Mouse (Mus musculus): Measurements from ENCODE around the gene Rexo5. TPM values are rescaled to one million over a fixed set of nuclear protein-coding genes. Genes with fewer than 3 reads are reported as not detected.

The Rexo5 gene
- polyA plus RNA-seq (2012; fragmentation: generic; extraction: Trizol), result 3.3 TPM

GRCm38 (mm10) chr7:119793586-119794250 is at the start of gene Rexo5, which contains the start of gene Eri2:
TSS of gene Rexo5 (plus strand) at chr7:119794006.
TSS of gene Eri2 (minus strand) at chr7:119794058.
- H3K36me3 ChIP-seq (ENCODE audit: control insufficient read depth, insufficient read depth), result peaks cover 10% of the 10 kb centered on the region
- peaks cover 8% of the 10 kb centered on the region for H3K79me2 ChIP-seq (ENCODE audit: control insufficient read depth, insufficient read depth)
- H3K27me3 ChIP-seq (ENCODE audit: control insufficient read depth, insufficient read depth, insufficient read length), result no peaks in the 10 kb centered on the region
- TF ChIP-seq CEBPB (IDR thresholded peaks at IDR 0.05; ENCODE audit: insufficient read depth, poor library complexity, severe bottlenecking) (no peak), POLR2A (IDR thresholded peaks at IDR 0.05; ENCODE audit: insufficient read length, low read depth) (peak; percentile 57), E2F4 (IDR thresholded peaks at IDR 0.05; ENCODE audit: insufficient read depth) (peak; percentile 94)
- peak within 1 kb of the TSS; percentile 96 for H3K4me3 ChIP-seq
- peak within 1 kb of the TSS; percentile 78 for H3K4me2 ChIP-seq (ENCODE audit: low read depth)
- peak within 1 kb of the TSS; percentile 77 for H3ac ChIP-seq (ENCODE audit: control insufficient read depth, insufficient read length)

GRCm38 (mm10) chr7:119744321-119744720 is 49.5 kb upstream of the Rexo5 start:
- Histone ChIP-seq H3K27me3 (ENCODE audit: control insufficient read depth, insufficient read depth, insufficient read length) (no peaks in the 10 kb centered on the region), H3K4me3 (no peak overlapping the region)

GRCm38 (mm10) chr7:119745869-119746268 is 47.9 kb upstream of the Rexo5 start:
- Histone ChIP-seq H3K36me3 (ENCODE audit: control insufficient read depth, insufficient read depth) (no peaks in the 10 kb centered on the region), H3K27me3 (ENCODE audit: control insufficient read depth, insufficient read depth, insufficient read length) (no peaks in the 10 kb centered on the region), H3K79me2 (ENCODE audit: control insufficient read depth, insufficient read depth) (no peaks in the 10 kb centered on the region), H3K4me2 (ENCODE audit: low read depth) (no peak overlapping the region), H3ac (ENCODE audit: control insufficient read depth, insufficient read length) (no peak overlapping the region), H3K4me3 (no peak overlapping the region)
- TF ChIP-seq MAX (IDR thresholded peaks at IDR 0.05; ENCODE audit: low read depth) (no peak), E2F4 (IDR thresholded peaks at IDR 0.05; ENCODE audit: insufficient read depth) (no peak)

More at GRCm38 (mm10) chr7:119744321-119744720, 49.5 kb upstream of the Rexo5 start:
- Histone ChIP-seq H3K36me3 (ENCODE audit: control insufficient read depth, insufficient read depth) (no peaks in the 10 kb centered on the region), H3K4me2 (ENCODE audit: low read depth) (no peak overlapping the region), H3ac (ENCODE audit: control insufficient read depth, insufficient read length) (no peak overlapping the region), H3K79me2 (ENCODE audit: control insufficient read depth, insufficient read depth) (no peaks in the 10 kb centered on the region)
- TF ChIP-seq MYOG (IDR thresholded peaks at IDR 0.05; ENCODE audit: control insufficient read depth in 1 of 3, insufficient read depth in 1 of 3, insufficient read length in 2 of 3, low read depth in 2 of 3) (no peak), E2F4 (IDR thresholded peaks at IDR 0.05; ENCODE audit: insufficient read depth) (no peak), POLR2A (IDR thresholded peaks at IDR 0.05; ENCODE audit: insufficient read length, low read depth) (no peak), MYOD1 (IDR thresholded peaks at IDR 0.05; ENCODE audit: control insufficient read depth in 1 of 3, insufficient read length in 2 of 3, low read depth in 2 of 3) (no peak), CEBPB (IDR thresholded peaks at IDR 0.05; ENCODE audit: insufficient read depth, poor library complexity, severe bottlenecking) (no peak), REST (IDR thresholded peaks at IDR 0.05; ENCODE audit: insufficient read depth, insufficient read length) (no peak), TCF12 (IDR thresholded peaks at IDR 0.05; ENCODE audit: insufficient read depth, poor library complexity, severe bottlenecking) (no peak), USF1 (IDR thresholded peaks at IDR 0.05; ENCODE audit: low read depth) (no peak), SRF (IDR thresholded peaks at IDR 0.05; ENCODE audit: control insufficient read depth, insufficient read length, low read depth) (no peak), POLR2AphosphoS2 (IDR thresholded peaks at IDR 0.05; ENCODE audit: insufficient read length, low read depth) (no peak), TCF3 (IDR thresholded peaks at IDR 0.05; ENCODE audit: insufficient read length, low read depth) (no peak), MAX (IDR thresholded peaks at IDR 0.05; ENCODE audit: low read depth) (no peak)

- no peak for TF ChIP-seq CEBPB (IDR thresholded peaks at IDR 0.05; ENCODE audit: insufficient read depth, poor library complexity, severe bottlenecking)
- no peak for TF ChIP-seq REST (IDR thresholded peaks at IDR 0.05; ENCODE audit: insufficient read depth, insufficient read length)
- TF ChIP-seq POLR2AphosphoS2 (IDR thresholded peaks at IDR 0.05; ENCODE audit: insufficient read length, low read depth), result no peak
- TF ChIP-seq TCF3 (IDR thresholded peaks at IDR 0.05; ENCODE audit: insufficient read length, low read depth), result no peak
- TF ChIP-seq TCF12 (IDR thresholded peaks at IDR 0.05; ENCODE audit: insufficient read depth, poor library complexity, severe bottlenecking), result no peak
- TF ChIP-seq MYOD1 (IDR thresholded peaks at IDR 0.05; ENCODE audit: control insufficient read depth in 1 of 3, insufficient read length in 2 of 3, low read depth in 2 of 3), result no peak
- no peak for TF ChIP-seq POLR2A (IDR thresholded peaks at IDR 0.05; ENCODE audit: insufficient read length, low read depth)
- no peak for TF ChIP-seq SRF (IDR thresholded peaks at IDR 0.05; ENCODE audit: control insufficient read depth, insufficient read length, low read depth)
- no peak for TF ChIP-seq USF1 (IDR thresholded peaks at IDR 0.05; ENCODE audit: low read depth)
- TF ChIP-seq E2F4 (IDR thresholded peaks at IDR 0.05; ENCODE audit: insufficient read depth), result no peak
- no peak for TF ChIP-seq MAX (IDR thresholded peaks at IDR 0.05; ENCODE audit: low read depth)
- no peak for TF ChIP-seq MYOG (IDR thresholded peaks at IDR 0.05; ENCODE audit: control insufficient read depth in 1 of 3, insufficient read depth in 1 of 3, insufficient read length in 2 of 3, low read depth in 2 of 3)
- no peaks in the 10 kb centered on the region for H3K27me3 ChIP-seq (ENCODE audit: control insufficient read depth, insufficient read depth, insufficient read length)
- H3K79me2 ChIP-seq (ENCODE audit: control insufficient read depth, insufficient read depth), result no peaks in the 10 kb centered on the region
- no peak overlapping the region for H3K4me2 ChIP-seq (ENCODE audit: low read depth)
- H3K4me3 ChIP-seq, result no peak overlapping the region
- no peak overlapping the region for H3ac ChIP-seq (ENCODE audit: control insufficient read depth, insufficient read length)
- H3K36me3 ChIP-seq (ENCODE audit: control insufficient read depth, insufficient read depth), result no peaks in the 10 kb centered on the region
These were observed 45.0 kb upstream of the Rexo5 start for GRCm38 (mm10) chr7:119748761-119749160.

- Histone ChIP-seq H3K36me3 (ENCODE audit: control insufficient read depth, insufficient read depth) (no peaks in the 10 kb centered on the region), H3K79me2 (ENCODE audit: control insufficient read depth, insufficient read depth) (no peaks in the 10 kb centered on the region), H3K4me3 (no peak overlapping the region), H3K27me3 (ENCODE audit: control insufficient read depth, insufficient read depth, insufficient read length) (no peaks in the 10 kb centered on the region), H3ac (ENCODE audit: control insufficient read depth, insufficient read length) (no peak overlapping the region), H3K4me2 (ENCODE audit: low read depth) (no peak overlapping the region)
- TF ChIP-seq REST (IDR thresholded peaks at IDR 0.05; ENCODE audit: insufficient read depth, insufficient read length), result no peak
- TF ChIP-seq USF1 (IDR thresholded peaks at IDR 0.05; ENCODE audit: low read depth), result no peak
- no peak for TF ChIP-seq TCF12 (IDR thresholded peaks at IDR 0.05; ENCODE audit: insufficient read depth, poor library complexity, severe bottlenecking)
- no peak for TF ChIP-seq POLR2A (IDR thresholded peaks at IDR 0.05; ENCODE audit: insufficient read length, low read depth)
- TF ChIP-seq CEBPB (IDR thresholded peaks at IDR 0.05; ENCODE audit: insufficient read depth, poor library complexity, severe bottlenecking), result no peak
- TF ChIP-seq MAX (IDR thresholded peaks at IDR 0.05; ENCODE audit: low read depth), result no peak
- no peak for TF ChIP-seq TCF3 (IDR thresholded peaks at IDR 0.05; ENCODE audit: insufficient read length, low read depth)
- no peak for TF ChIP-seq SRF (IDR thresholded peaks at IDR 0.05; ENCODE audit: control insufficient read depth, insufficient read length, low read depth)
- no peak for TF ChIP-seq E2F4 (IDR thresholded peaks at IDR 0.05; ENCODE audit: insufficient read depth)
- TF ChIP-seq MYOG (IDR thresholded peaks at IDR 0.05; ENCODE audit: control insufficient read depth in 1 of 3, insufficient read depth in 1 of 3, insufficient read length in 2 of 3, low read depth in 2 of 3), result no peak
- TF ChIP-seq MYOD1 (IDR thresholded peaks at IDR 0.05; ENCODE audit: control insufficient read depth in 1 of 3, insufficient read length in 2 of 3, low read depth in 2 of 3), result no peak
- no peak for TF ChIP-seq POLR2AphosphoS2 (IDR thresholded peaks at IDR 0.05; ENCODE audit: insufficient read length, low read depth)
These were observed 43.9 kb upstream of the Rexo5 start for GRCm38 (mm10) chr7:119749942-119750341.

All from myocyte (in vitro differentiated cells).